Mouse (Mus musculus) c-Kit-negative CD71-positive TER-119-positive erythroid progenitor cells, embryonic 14.5 days (primary cell): ENCODE results near the gene Map1b.

ENCODE experiments used
- DNase-seq: peaks from one replicate; pipeline ENCODE4 v3.0.0-alpha.2; 2013; ENCODE audit warnings: low read depth, low spot score

The Map1b gene

DNA sequence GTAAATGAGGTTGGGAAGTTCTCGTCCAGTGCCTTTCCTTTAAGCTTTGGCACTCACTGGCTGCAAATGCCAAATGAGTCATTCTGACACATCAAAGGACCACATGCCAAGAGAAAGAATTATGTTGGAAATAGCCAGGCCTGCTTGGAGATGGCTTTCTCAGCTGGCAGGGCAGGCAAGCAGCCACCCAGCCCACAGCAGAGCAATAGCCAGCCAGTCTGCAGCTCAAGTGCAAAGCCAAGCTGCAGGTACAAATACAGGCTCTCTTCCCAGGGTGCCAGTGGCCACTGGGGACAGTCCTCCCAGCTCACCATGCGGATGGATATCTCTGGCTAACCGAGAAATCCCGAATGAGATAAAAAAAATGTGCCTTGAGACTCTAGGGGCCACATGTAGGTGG, 12.1 kb upstream of the Map1b start:
- DNase-seq: no peak

DNA sequence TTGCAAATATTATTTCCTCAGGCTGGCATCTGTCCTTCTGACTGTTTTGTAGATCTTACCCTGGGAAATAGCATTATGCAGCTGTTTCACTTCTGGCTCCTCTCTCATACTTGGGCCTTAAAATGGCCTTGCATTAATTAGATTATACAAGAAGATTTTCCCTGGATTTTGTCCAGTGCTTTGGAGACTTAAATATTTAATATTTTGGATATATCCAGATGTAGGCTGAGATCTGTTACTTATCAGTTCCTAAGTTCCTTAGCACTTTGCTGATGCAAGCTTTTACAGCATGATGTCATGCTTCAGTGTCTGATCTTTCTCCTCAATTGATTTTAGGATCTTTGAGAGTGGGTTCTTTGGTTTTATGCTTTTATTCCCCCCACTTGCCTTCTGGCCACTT, 11.6 kb upstream of the Map1b start:
- no peak for DNase-seq

DNA sequence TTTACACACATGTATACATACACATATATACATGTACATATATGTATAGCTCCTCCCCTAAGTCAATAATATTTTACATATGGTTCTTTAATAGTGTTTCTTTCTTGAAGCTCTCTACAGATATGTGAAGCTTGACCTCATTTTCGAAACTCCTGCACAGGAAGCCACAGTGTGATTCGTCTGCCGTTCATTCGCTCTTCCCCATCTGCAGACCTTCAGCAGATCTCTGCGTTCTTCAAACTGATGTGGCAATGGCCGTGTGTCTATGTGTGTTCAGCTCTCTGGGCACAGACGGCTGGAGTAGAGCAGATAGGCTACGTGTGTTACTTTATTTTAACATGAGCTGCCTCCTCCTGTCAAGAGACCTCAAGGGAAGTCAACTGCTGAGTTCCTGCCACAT, 9.2 kb upstream of the Map1b start:
- no peak for DNase-seq

DNA sequence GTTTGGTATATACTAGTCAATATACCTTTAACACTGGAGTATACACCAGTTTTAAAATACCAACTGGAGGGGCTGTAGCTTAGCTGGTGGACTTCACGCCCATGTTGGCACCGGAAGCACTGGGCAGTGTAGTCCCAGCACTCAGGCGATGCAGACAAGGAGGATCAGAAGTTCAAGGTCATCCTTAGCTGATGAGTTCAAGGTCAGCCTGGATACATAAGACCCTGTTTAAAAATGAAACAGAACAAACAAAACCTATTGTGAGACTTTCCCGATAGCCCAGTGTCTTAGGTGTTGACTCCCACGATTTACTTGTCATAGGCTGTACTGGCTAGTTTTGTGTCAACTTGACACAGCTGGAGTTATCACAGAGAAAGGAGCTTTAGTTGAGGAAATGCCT, 1.5 kb upstream of the Map1b start:
- DNase-seq: no peak

DNA sequence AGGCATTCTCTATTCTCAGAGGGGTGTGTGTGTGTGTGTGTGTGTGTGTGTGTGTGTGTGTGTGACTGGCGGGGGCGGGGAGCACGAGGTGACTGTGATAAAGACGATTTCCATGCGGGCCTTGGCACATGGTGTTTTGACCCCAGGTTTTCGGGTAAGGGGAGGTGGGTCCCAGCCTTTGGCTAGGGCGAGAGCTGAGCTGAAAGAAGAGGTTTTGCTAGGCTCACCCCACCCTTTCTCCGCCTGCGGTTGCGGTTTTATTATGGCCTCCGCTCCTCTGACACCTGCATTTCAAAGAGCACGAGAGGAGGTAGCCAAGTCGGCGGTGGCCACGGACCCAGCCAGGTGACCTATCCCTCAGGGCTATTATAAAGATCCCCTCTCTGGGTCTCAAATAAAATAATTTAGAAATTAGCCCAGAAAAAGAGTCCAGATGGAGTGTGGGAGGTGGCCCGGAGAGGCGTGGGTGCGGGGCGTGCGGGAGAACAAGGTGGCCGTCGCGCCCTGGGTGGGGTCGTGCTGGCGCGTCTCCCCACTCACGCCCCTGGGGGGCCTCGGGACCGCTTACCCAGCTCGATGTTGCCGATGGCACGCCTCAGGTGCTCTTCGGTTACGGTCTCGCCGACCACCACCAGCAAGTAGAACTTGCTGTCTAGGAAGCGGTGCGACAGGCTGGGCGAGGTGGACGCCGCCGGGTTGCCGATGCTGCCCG, 448 bp downstream of the Map1b start:
- no peak for DNase-seq

DNA sequence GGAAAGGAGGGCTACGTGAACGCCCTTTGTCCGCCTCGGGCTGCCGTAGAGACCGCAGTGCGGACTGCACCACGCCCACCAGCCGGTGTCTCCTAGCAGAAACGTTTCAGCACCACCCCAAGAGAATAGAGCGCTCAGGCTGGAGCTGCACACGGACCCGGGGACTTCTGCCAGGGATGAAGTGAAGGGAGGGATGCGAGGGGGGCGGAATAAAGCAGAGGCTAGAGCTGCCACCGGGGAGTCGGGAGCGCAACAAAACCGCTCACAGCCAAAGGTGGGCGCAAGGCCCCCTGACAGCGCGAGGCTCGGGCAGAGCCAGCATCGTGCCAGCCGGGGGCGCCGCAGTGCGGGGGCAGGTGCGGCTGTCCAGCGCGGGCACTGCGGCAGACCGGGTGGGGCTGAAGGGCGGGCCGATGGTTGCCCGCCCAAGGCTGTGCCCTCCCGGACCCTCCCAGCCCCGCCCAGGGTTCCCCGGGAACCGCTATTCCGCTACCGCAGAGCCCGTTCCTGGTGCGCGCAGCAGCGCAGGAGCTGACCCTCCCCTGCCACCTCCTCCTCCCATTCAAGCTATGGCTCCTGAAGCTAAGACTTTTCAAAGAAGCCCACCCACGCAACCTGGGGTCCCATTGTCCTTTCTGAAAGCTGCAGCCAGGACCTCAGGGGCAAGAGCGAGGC, 1.3 kb downstream of the Map1b start:
- DNase-seq: no peak

DNA sequence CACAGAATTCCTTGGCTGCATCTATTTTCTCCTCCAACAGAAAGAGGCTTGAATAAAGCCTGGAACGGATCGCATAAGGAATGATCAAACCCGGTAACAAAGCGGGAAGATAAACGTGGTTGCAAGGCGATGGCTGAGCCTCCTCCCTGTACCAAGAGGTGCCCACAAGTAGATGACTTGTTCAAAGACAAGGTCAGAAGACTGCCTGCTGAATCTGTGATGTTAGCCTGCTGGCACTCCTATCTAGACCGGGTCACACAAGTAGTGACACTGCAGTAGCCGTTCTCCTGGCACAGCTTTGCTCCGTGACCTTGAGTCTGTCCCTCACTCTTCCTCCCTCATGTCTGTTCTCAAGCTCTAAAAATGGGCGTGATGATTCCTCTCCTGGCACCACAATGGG, 2.4 kb downstream of the Map1b start:
- no peak for DNase-seq

DNA sequence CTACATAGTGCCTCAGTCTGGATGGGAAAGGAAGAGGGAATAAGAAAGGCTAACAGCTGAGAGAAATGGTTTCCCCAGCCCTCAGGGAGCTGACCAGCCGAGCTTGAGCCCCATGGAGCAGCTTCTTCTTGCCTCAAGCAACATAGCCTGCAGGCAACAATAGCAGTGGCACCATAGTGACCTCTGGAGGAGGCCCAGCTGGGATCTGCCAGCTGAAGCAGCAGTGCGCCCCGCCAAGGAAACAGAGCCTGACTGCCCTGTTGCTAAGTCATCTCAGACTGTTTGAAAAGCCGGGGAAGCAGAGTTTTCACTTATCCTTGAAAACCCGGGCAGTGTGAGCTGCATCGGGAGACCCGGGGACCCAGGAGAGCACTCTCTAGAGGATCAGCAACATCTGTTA, 3.2 kb downstream of the Map1b start:
- DNase-seq: no peak

DNA sequence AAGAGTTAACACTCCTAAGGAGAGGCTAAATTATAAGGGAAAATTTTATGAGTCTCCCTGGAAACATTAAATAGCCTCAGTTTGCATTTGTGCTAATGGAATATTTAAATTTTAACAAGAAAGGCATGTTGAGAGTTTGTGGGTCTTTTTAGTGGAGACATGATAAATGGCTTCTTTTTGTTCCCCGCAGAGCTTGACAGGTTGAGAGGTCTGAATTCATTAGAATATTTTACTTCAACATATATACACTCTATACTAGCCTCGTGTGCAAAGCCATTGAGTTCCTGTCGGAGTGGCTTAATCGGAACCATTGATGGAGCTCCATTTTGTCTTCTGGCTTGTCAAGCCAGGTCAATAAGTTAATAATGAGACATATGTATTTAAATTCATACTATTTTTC, 6.4 kb downstream of the Map1b start:
- no peak for DNase-seq

DNA sequence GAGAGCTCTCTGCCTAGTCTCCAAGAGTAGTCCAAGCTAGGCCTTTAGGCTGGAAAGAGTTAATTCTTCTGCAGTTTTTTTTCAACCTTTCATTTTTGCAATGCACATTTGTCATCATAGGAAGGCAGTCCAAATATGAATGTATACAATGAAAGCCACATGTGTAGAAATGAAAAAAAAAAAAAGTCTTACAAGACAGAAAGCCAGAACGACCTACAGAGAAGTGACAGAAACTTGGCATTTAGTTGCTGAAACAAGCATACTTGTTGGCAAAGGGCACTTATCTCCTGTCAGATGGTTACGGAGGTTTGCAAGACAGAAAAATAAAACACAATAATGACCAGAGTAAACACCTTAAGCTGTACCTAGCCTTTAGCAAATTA, 9.8 kb downstream of the Map1b start:
- no peak for DNase-seq

DNA sequence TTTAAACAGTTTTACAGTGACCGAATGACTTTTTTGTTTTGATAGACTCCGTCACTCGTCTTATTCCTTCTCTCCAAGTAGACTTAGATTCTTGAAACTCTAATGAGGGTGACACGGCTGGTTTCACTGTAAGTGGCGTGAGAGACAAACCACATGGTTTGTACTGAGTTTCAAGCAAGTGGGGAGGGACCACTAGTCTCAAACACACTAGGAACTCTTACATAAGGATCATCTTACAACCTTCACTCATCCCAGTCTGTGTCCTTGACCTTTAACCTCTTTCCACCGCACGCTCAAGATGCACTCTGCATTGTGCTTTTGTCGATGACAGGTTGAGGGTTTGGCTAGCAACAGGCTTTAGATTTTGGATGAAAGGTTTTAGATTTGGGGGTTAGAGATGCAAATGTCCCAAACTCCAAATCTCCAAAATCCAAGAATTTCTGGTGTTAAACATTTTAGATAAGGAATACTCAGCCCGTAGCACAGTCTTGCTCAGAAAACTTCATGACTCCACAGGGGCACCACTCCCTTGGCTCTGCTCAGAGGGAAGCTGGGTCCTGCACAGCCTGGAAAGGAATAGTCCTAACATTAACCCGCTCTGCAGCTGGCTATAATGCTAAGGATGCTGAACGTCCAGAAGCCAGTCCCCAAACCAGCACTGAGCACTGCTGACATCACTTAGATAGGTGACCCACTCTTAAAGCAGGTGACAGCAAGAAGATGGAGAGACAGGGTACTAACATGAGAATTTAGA, 10.3 kb downstream of the Map1b start:
- no peak for DNase-seq

DNA sequence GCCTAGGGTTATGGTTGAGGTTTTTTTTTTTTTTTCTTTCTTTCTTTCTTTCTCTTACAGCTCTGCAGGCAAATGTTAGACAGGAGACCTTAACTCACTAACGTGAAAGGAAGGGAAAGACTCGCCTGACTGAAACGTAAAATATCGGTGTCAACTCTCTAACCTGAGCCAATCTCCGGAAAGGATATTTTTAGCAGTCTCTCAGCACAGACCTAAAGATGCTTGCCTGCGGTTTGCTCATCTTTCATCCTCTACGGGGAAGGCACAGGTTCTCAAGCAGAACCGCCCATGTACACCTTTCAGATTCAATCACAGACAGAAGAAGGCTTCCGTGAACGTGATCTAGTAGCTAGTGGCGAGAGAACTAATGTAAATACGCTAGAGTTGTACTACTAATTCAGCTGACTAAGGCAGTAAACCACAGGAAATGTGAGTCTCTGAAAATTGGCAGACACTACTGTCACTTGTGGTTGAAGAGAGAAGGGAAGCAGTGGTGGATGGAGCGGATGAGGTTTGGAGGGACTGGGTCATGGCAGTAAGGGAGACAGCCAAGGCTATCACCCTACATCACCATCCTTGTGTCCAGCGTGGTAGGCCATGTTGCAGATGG, 12.9 kb downstream of the Map1b start:
- DNase-seq: no peak

DNA sequence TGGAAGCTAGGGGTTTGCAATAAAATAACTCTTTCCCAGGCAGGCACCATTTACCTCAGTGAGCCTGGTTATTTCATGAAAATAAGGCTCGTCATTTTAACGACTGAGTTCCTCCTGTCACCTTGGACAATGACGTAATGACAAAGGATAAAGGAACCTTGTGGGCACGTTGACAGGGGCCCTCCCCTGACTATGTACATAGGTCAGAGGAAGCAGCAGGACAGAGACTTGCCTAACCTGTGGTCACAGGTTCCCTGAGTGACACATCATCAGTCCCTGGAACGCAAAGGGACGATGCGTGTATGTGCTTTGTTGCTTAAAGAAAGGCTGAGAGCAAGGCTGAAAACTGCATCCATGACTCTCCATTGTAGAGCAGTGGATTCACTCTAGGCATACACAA, 13.4 kb downstream of the Map1b start:
- no peak for DNase-seq

DNA sequence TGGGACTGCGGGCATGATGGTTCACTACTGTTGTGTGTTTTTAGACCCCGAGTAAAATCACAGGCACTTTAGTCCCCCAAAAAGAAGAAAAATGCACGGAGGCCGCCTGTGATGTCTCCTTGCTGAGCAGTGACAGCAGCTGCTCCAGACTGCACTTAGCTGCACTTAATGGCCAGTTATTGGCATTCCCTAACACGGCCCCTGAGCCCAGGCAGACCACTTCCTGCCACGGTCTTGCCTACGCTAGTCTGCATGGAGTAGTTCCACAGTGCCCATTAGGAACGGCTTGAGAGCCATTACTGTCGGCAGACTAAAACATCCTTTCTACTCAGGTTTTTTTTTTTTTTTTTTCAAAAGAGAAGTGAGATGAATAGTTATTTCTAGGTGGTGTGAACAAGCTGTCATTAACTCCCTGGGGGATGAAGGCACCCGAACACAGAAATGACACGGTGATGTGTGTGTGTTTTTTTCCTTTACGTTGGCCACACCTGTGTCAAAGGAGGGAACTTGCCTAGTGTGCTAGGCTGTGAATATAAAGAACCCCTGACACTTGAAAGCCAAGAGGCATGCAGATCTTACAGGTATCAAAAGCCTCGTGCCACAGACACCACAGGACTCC, 14.1 kb downstream of the Map1b start:
- no peak for DNase-seq

DNA sequence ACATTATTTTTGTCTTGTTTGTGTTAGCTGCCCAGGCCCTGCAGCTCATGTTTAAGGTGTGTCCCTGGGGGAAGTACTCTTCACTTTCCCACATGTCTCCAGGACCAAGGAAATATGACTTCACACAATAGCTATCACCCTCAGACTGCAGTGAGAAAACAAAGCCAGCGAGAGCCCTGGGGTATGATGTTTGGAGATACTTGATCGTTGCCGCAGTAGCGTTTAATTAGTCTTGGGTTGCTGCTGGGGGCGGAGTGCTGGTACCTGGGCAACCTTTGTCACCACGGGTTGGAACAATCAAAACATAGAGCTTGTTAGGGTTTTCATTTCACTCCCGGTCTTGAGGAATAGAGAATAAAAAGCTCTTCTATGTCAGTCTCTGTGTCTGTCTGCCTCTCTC, 14.9 kb downstream of the Map1b start:
- DNase-seq: no peak

DNA sequence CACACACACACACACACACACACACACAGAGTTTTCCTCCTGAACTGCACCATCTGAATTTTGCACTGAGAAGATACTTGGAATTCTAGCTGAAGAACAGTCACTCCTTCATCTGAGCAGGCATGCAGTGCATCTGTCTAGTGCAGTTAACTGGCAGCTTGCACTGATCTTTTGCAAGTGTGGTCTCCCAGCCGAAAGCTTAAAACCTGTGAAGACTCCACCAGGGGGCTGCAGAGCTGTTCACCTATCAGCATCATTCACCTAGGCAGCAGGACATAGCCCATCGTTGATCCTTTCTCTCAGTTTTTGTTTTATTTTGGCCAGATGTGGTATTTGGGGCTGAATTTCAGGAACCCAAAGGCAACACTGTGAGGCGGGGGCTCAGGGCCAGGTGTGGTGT, 15.7 kb downstream of the Map1b start:
- DNase-seq: no peak

DNA sequence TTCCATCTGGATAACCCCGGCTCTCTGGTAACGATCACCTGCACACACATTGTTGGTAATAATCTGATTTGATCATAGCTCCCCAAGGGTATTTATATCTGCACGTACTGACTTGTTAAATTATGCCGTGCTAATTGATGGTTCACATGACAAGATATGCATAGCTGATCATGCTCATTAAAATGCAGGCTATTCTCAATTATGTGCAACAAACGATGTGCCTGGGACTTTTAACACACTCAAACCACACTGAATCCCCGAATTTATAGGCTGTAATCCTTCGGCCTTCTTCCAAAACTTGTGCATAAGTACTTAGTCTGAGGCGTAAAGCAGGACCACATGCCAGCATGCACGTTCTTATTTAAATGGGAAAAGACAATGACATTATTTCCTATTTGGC, 16.6 kb downstream of the Map1b start:
- no peak for DNase-seq

DNA sequence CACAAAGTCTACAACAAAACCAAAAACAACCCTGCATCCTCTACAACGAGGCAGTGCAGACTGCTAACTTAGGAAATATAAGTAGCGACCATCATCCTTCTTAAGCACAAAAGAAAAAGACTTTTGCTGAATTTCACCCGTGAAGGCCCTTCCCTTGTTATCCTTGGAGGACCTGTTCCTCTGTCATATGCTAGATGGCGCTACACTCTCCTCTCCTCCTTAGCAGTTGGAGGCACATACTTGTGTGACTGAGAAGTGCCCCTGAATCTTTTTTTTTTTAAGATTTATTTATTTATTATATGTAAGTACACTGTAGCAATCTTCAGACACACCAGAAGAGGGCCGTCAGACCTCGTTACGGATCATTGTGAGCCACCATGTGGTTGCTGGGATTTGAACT, 20.2 kb downstream of the Map1b start:
- no peak for DNase-seq

DNA sequence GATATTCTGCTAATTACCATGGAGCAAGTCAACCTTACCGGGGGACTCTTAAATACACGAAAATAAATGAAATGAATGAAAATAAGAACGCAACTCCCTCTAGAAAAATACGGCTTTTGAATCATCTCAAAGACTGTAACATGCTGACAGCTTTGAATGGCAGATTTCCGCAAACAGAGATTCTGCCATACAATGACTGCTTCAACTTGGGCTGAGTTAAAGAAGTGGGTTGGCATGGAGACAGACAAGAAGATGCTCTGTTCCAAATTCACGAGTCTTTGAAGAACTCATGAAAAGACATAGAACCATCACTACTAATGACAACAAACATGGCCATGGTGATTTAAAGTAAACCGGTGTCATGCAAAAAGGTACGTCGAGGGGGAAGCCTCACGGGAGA, 21.9 kb downstream of the Map1b start:
- no peak for DNase-seq

DNA sequence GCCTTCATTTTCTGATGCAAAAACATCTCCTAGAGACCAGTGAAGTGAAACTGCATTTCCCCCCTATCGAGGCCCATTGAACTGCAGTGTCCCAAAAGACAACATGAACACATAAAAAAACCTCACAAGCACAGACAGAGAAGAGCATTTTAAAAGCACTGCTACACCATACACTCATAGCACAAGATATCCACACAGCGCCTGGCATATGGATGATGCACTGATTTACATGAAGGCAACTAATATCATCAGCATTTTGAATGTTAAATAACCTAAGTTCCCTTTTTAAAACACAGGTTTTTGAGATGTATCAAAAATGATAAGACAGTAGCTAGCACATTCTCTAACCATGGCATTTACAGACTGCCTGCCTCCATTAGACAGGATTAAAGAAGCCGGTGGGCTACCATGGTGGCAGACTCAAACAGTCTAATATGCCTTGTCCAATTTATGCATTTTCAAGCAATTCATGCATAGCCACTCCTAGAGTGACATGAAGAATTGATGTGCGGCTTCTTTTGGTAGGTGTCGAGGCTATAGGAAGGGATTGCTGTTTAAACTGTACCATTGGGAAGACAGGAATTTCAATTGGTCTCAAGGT, 22.9 kb downstream of the Map1b start:
- no peak for DNase-seq

DNA sequence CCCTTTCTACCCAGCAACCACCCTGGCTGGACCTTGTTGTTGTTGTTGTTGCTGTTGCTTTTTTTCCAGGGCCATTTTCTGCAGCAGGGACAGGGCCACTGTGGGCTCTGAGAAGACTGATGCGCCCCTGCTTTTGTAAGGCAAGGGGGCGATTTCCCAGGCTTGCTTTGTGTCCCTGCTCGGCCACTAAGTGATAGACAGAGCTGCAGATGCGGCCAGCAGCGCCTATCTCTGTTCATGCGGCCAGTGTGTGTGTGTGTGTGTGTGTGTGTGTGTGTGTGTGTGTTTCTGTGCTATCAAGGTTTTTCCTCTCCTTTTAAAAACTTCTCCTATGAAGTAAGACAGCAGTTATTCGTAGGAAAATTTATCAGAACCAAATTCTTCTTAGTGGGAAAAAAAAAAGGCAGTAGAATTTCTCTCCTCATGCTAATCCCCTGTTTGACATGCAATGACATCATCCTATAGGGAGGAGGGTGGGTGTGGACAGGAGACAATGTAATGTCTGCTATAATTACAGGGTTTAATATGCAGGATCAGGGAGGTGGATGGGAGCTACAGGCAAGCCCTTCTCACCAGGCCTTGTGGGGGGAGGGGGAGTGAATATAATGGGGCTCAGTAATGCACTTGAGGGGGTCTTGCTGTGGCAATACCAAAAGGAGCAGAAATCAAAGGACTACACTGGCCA, 23.6 kb downstream of the Map1b start:
- no peak for DNase-seq
